ENCODE assay signal across 23 mouse cellular contexts in genomic region chr7:28561967-28562366, GRCm38 (mm10). TPM values are rescaled to one million over a fixed set of nuclear protein-coding genes. Genes with fewer than 3 reads are reported as not detected.
"Had no signal": no experiment of that assay in that cellular context is flagged by ENCODE, and none has a peak within 500 bp of the region (broad histone marks: within the 10 kb centered on the region; RNA-seq: fewer than 3 reads in every experiment).

No protein-coding gene starts in this region.

- ATAC-seq: liver, embryonic 12.5 days had no signal

- H3K4me3 ChIP-seq: limb, embryonic 13.5 days; liver, embryonic 12.5 days; liver, embryonic 15.5 days; lung, embryonic 15.5 days had no signal

- H3K27me3 ChIP-seq: limb, embryonic 13.5 days; liver, embryonic 12.5 days; liver, embryonic 15.5 days; lung, embryonic 15.5 days had no signal

- H3K27ac ChIP-seq: limb, embryonic 13.5 days; liver, embryonic 12.5 days; liver, embryonic 15.5 days; lung, embryonic 15.5 days had no signal

- H3K4me2 ChIP-seq: limb, embryonic 13.5 days; liver, embryonic 12.5 days; liver, embryonic 15.5 days; lung, embryonic 15.5 days; midbrain, embryonic 11.5 days had no signal

- DNase-seq: kidney, adult 9 months; kidney, postnatal 14 days; kidney, postnatal 4 days; left cerebral cortex, postnatal 4 days; liver; lung, adult 18-20 months; lung, postnatal 10 days; lung, postnatal 4 days; midbrain, embryonic 14.5 days; thymus, postnatal 36 days had no signal

- H3K9me3 ChIP-seq: limb, embryonic 13.5 days; liver, embryonic 12.5 days; liver, embryonic 15.5 days; lung, embryonic 15.5 days had no signal

- H3K9ac ChIP-seq: limb, embryonic 13.5 days; liver, embryonic 12.5 days; liver, embryonic 15.5 days; lung, embryonic 15.5 days had no signal

- H3K4me1 ChIP-seq: limb, embryonic 13.5 days had no signal

RNA-seq across cellular contexts. Expression of gene Nccrp1, which starts 14.9 kb away (rescaled TPM):
- polyA plus RNA-seq: kidney, embryonic 16.5 days; limb, embryonic 13.5 days; liver, embryonic 12.5 days; liver, embryonic 15.5 days; lung, embryonic 15.5 days; midbrain, embryonic 11.5 days had no signal

RNA-seq across cellular contexts. Expression of gene Sycn, which starts 21.3 kb away (rescaled TPM):
- polyA plus RNA-seq: kidney, embryonic 16.5 days; limb, embryonic 13.5 days; liver, embryonic 12.5 days; liver, embryonic 15.5 days; lung, embryonic 15.5 days; midbrain, embryonic 11.5 days; midbrain, embryonic 14.5 days; midbrain, postnatal 0 days; neural tube, embryonic 11.5 days; neural tube, embryonic 14.5 days; urinary bladder, adult 2 months had no signal

RNA-seq across cellular contexts. Expression of gene Ifnl3, which starts 39.3 kb away (rescaled TPM):
- polyA plus RNA-seq: kidney, embryonic 16.5 days; limb, embryonic 13.5 days; liver, embryonic 12.5 days; liver, embryonic 15.5 days; lung, embryonic 15.5 days; midbrain, embryonic 11.5 days; midbrain, embryonic 14.5 days; midbrain, postnatal 0 days; neural tube, embryonic 11.5 days; neural tube, embryonic 14.5 days; small intestine, adult 2 months; spleen, adult 2 months; stomach, embryonic 16.5 days; urinary bladder, adult 2 months had no signal
